Mouse (Mus musculus): ENCODE results near the gene Mrtfa.

Gene Mrtfa

GRCm38 (mm10) chr15:81195447-81195846 lies 4.9 kb upstream of the Mrtfa start:
- no peak for DNase-seq

DNA sequence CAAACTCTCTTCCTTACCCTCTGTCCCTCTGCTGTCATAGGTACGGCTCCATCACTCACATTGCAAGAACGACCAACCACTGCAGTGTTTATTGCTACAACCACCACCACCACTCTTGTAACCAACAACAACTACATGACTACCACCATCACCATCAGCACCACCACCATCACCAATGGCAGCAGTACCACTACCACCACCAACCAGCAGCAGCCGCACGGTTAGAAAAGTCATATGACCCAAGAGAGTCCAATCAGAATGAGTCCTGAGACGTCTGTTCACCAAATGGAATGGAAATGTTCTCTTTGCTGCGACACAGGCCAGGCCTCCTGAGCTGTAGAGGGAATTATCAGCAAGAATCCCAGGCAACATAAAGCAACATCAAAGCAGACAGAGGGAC lies 4.2 kb upstream of the Mrtfa start:
- no peak for DNase-seq

DNA sequence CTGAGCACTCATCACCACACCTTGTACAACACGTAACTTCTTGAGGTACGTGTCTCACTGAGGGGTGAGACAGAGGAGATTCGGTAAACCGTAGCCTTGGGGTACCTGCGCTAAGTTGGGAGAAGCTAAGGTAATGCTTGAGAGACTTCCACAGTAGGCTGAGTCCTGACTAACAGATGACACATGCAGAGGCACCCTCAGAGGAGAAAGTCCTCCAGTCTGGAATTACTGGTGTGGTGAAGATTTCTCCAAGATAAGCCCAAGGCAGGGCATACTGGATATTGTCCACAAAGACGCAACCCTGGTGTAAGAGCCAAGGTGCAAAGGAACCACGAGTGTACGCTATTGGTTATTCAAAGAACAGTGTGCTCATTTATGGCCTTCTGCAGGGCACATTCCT lies 2.3 kb upstream of the Mrtfa start:
- DNase-seq, result no peak

DNA sequence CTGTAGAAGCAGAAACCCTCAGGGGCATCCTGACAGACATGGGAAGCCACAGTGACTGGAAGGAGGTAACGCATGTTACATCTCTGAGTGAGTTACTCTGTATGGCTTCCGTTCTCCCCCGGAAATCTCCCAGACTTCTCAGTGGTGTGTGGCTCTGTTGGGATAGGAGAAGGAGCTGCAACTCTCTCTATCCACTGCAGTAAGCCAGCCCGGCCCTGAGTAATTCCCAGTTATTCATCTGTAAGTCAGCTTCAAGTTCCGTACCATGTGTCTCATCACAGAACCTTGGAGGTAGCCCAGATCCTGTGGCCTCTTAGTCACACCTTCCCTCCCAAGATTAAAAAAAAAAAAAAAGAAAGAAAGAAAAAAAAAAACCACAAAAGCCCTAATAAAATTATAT lies 1.8 kb upstream of the Mrtfa start:
- DNase-seq, result no peak

DNA sequence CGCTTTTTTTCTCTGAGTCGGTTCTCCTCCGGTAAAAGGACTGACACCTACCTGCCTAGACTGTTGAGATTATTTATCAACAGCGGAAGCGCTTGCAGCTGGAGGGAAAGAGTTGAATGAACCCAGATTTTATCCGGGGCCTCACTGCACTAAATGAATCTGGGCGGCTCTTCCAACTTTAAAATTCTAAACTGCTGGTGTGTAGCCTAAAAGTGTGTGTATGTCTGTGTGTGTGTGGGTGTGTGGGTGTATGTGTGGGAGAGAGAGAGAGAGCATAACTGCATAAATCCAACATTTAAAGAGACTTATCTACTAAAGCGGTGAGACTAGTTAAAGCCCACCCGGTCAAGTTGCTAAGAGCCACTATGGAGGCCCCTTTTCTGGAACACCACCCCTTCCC lies 746 bp upstream of the Mrtfa start:
- DNase-seq, result no peak

GRCm38 (mm10) chr15:81190011-81190629 lies 437 bp downstream of the Mrtfa start:
- DNase-seq, result peak; percentile 44

DNA sequence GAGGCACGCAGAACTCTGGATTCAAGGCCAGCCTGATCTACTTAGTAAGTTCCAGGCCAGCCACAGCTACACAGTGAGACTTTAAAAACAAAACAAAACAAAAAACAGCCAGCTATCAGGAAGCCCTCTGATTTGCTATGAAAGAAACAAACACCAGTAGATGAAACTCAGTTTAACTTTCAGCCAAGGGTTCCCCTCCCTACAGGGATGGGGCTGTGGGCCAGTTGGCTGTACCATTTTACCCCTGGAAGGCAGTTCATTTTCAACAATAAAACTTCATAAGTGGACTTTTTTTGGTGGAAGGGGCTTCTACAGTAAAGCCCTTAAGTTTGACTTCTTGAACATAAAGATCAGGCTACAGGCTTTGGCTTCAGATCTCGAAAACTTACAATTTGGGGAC lies 1.5 kb downstream of the Mrtfa start:
- no peak for DNase-seq

DNA sequence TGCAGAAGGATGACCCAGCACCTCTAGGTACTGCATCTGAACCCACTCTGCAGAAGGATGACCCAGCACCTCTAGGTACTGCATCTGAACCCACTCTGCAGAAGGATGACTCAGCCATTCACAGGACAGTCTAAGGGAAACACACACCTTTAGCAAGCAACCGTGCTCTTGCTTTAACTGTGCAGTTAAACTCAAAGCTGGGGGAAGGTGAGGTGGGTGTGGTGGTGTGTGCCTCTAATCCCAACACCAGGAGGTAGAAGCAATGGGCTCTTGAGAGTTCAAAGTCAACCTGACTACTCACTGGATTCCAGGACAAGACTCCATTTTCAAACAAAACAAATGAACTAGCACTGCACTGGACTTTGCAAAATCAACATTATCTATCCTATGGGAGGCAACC lies 5.6 kb downstream of the Mrtfa start:
- no peak for DNase-seq

GRCm38 (mm10) chr15:81181233-81181632 lies 9.3 kb downstream of the Mrtfa start:
- no peak for DNase-seq

GRCm38 (mm10) chr15:81179523-81179922 lies 11.0 kb downstream of the Mrtfa start:
- DNase-seq, result no peak

- no peak for DNase-seq
Observed at GRCm38 (mm10) chr15:81178703-81179102, 11.9 kb downstream of the Mrtfa start.

- DNase-seq, result no peak
Observed at GRCm38 (mm10) chr15:81177860-81178259, 12.7 kb downstream of the Mrtfa start.

GRCm38 (mm10) chr15:81175633-81176032 lies 14.9 kb downstream of the Mrtfa start:
- no peak for DNase-seq

GRCm38 (mm10) chr15:81172259-81172658 lies 18.3 kb downstream of the Mrtfa start:
- DNase-seq, result no peak

DNA sequence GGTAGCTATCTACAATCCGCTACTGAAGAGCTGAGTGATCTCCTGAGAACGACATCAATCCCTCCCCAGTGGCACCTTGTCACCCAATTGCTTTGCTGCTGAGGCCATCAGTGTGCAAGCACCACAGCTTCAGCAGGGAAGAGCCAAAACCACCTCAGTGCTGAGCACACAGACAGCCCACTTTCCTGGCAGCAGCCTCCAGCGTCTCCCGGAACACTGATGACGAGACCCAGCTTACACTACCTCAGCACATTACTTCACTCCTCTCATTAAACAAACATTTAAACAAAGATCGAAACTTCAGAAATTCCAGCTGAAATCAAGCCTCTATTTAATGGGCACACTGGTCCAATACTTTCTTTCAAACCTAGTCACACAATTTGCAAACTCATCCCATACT lies 21.8 kb downstream of the Mrtfa start:
- no peak for DNase-seq

- no peak for DNase-seq
Observed at GRCm38 (mm10) chr15:81167831-81168230, 22.7 kb downstream of the Mrtfa start.

DNA sequence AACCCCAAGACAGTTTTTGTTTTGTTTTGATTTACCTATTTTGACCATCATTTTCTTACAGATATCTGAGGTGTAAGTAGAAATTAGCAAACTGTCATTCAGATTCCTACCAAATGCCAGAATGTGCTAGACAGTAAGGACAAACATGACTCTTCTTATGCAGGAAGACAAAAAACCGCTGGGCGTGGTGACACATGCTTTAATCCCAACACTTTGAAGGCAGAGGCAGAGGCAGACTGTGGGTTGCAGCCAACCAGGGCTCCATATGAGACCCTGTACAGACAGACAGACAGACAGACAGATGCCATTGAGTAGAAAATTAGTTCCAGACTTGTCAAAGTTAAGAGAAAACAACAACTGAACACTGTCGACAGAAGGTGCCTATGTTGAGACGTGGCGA lies 24.3 kb downstream of the Mrtfa start:
- no peak for DNase-seq

DNA sequence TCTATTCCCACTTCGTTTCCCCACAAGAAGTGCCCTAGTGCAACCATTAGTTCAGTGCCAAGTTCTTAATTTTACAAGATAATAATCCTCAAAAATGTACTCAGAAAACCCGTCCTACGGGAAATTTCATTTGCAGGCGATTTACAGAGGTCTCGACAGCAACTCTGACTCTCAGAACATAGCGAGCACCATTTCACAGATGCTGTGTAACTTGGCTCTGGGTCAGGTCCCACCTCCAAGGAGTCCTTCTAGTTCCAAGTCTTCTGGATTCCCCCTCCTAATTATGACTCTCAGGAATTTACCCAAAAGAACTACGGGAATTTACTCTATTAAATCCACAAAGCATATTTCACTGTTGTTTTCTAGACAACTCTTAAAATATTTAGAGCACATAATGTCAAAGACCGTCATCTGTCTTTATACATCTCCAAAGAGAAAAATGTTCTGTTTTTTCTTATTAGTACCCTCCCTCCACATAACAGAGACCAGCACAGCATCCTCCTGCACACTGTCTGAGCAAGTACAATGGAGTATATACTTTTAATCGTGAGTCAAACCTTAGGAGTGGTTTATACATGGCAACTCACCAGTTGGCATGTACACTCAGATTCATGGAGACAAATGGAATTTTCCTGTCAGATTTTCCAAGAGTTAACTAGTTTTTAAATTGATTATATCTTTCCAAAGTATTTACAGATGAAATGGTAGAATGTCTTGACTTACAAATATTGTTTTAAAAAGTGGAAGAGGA lies 25.8 kb downstream of the Mrtfa start:
- DNase-seq, result no peak

- DNase-seq, result no peak
Observed at GRCm38 (mm10) chr15:81161571-81161970, 29.0 kb downstream of the Mrtfa start.

- no peak for DNase-seq
Observed at GRCm38 (mm10) chr15:81160677-81161076, 29.9 kb downstream of the Mrtfa start.

GRCm38 (mm10) chr15:81159212-81159611 lies 31.3 kb downstream of the Mrtfa start:
- no peak for DNase-seq

GRCm38 (mm10) chr15:81158517-81159120 lies 31.9 kb downstream of the Mrtfa start:
- no peak for DNase-seq

DNA sequence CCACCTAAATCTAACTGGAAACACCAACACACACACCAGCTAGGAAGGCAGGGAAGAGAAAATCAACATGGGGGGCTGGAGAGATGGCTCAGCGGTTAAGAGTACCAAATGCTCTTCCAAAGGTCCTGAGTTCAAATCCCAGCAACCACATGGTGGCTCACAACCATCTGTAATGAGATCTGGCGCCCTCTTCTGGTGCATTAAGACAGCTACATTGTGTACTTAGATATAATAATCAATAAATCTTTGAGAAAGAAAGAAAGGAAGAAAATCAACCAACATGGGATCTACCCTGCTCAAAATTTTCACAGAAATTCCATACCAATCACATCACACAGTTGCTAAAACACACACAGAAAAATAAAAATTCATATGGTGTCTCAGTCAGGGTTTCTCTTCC lies 34.1 kb downstream of the Mrtfa start:
- no peak for DNase-seq

DNA sequence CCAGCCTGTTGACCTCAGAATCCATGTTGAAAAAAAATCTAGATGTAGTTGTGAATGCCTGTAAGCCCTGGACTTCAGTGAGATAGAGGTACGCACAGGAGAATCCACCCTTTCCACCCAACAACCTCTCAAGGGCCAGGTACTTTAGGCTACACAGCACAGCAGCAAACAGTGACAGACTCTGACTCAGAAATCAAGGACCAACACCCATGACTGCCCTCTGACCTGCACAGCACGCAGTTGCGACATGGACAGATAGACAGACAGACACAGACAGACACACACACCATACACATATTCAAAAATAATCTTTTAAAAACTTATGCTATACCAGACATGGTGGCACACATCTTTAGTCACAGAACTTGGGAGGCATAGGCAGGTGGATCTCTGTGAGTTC lies 34.7 kb downstream of the Mrtfa start:
- no peak for DNase-seq

Data from cerebellum, adult 8-10 months (tissue).